Mouse (Mus musculus) CH12.LX (cell line): ENCODE measurements around the gene Dab1. TPM values are rescaled to one million over a fixed set of nuclear protein-coding genes. Genes with fewer than 3 reads are reported as not detected.

Experiments used
- DNase-seq: peaks from one replicate; pipeline ENCODE4 v3.0.0-alpha.2; 2013; ENCODE audit errors: extremely low read depth
- H3K27ac ChIP-seq: 2 replicates; pipeline ENCODE4 v1.5.1; 2012; ENCODE audit warnings: low read depth, mild to moderate bottlenecking, control low read depth, moderate library complexity; ENCODE audit not compliant: insufficient read depth
- H3K27me3 ChIP-seq: replicated peaks from 2 replicates; pipeline ENCODE3; 2012; ENCODE audit warnings: inconsistent platforms
- H3K36me3 ChIP-seq, 2 experiments: replicated peaks in 1 of 2; 2 replicates each; pipeline versions ENCODE3 to v1.6.1; 2012; ENCODE audit warnings: inconsistent platforms in 1 of 2, low read length in 1 of 2, mild to moderate bottlenecking in 1 of 2, mixed read lengths in 1 of 2, moderate library complexity in 1 of 2; ENCODE audit not compliant: control insufficient read depth in 1 of 2, insufficient read depth in 1 of 2
- H3K4me1 ChIP-seq, 2 experiments: 2 replicates each; pipeline ENCODE4 v1.6.1; 2012; ENCODE audit warnings: inconsistent platforms in 1 of 2, moderate library complexity in 1 of 2; ENCODE audit not compliant: insufficient read depth in 2 of 2, control insufficient read depth in 1 of 2
- H3K4me2 ChIP-seq: 2 replicates; pipeline ENCODE4 v1.6.1; 2012; ENCODE audit warnings: low read depth, mild to moderate bottlenecking, control low read depth; ENCODE audit not compliant: poor library complexity, insufficient read depth, severe bottlenecking
- H3K4me3 ChIP-seq, 3 experiments: fragments of 150-350 bp in 1 of 3; sonication (generic) in 1 of 3; replicated peaks in 1 of 3; 2 replicates each; pipeline versions ENCODE3 to v1.5.1; 2011 to 2012; ENCODE audit warnings: low read depth in 2 of 3, low read length in 2 of 3, mild to moderate bottlenecking in 2 of 3, moderate library complexity in 2 of 3, control low read depth in 1 of 3, improper control_type of control experiment in 1 of 3, inconsistent platforms in 1 of 3, mixed read lengths in 1 of 3; ENCODE audit not compliant: poor library complexity in 1 of 3
- H3K79me2 ChIP-seq: replicated peaks from 2 replicates; pipeline ENCODE4 v1.6.1; 2012; ENCODE audit warnings: mild to moderate bottlenecking, moderate library complexity; ENCODE audit not compliant: control insufficient read depth, poor library complexity, insufficient read depth, severe bottlenecking; ENCODE audit errors: extremely low read depth
- H3K9ac ChIP-seq: 2 replicates; pipeline ENCODE4 v1.6.1; 2012; ENCODE audit warnings: low read depth, mild to moderate bottlenecking, control low read depth, moderate library complexity; ENCODE audit not compliant: insufficient read depth
- H3K9me3 ChIP-seq: replicated peaks from 2 replicates; pipeline ENCODE3; 2012; ENCODE audit warnings: low read length, inconsistent platforms, mixed read lengths
- BHLHE40 ChIP-seq: IDR thresholded peaks from 2 replicates; pipeline ENCODE4 v1.6.1; 2011; ENCODE audit warnings: mild to moderate bottlenecking, low read depth, low read length, improper control_type of control experiment
- CHD1 ChIP-seq: IDR thresholded peaks from 2 replicates; pipeline ENCODE4 v1.6.1; 2012; ENCODE audit warnings: low read depth, low read length, improper control_type of control experiment, inconsistent platforms
- CHD2 ChIP-seq: IDR thresholded peaks from 2 replicates; pipeline ENCODE4 v1.6.1; 2011; ENCODE audit warnings: low read length, improper control_type of control experiment
- CTCF ChIP-seq, 2 experiments: IDR thresholded peaks in 1 of 2; conservative IDR thresholded peaks in 1 of 2; 2 replicates each; pipeline ENCODE4 v1.5.1; 2011 to 2012; ENCODE audit warnings: low read depth in 2 of 2, low read length in 2 of 2, improper control_type of control experiment in 1 of 2, inconsistent platforms in 1 of 2, mild to moderate bottlenecking in 1 of 2, moderate library complexity in 1 of 2
- E2F4 ChIP-seq: IDR thresholded peaks from 2 replicates; pipeline ENCODE4 v1.6.1; 2011; ENCODE audit warnings: low read depth, low read length, improper control_type of control experiment; ENCODE audit not compliant: insufficient replicate concordance
- ELF1 ChIP-seq: IDR thresholded peaks from 2 replicates; pipeline ENCODE4 v1.6.1; 2014; ENCODE audit warnings: low read depth, mild to moderate bottlenecking, inconsistent platforms, low read length, improper control_type of control experiment
- HCFC1 ChIP-seq: IDR thresholded peaks from 2 replicates; pipeline ENCODE4 v1.6.1; 2012; ENCODE audit warnings: low read depth, mild to moderate bottlenecking, inconsistent platforms, low read length, improper control_type of control experiment
- IRF4 ChIP-seq: IDR thresholded peaks from 2 replicates; pipeline ENCODE4 v1.6.1; 2014; ENCODE audit warnings: low read depth, mild to moderate bottlenecking, inconsistent platforms, low read length, improper control_type of control experiment
- JUND ChIP-seq: conservative IDR thresholded peaks from 2 replicates; pipeline ENCODE4 v1.6.1; 2011; ENCODE audit warnings: low read depth, low read length, improper control_type of control experiment
- MAFK ChIP-seq: IDR thresholded peaks from 2 replicates; pipeline ENCODE4 v1.6.1; 2011; ENCODE audit warnings: low read length, improper control_type of control experiment; ENCODE audit not compliant: insufficient replicate concordance
- MAX ChIP-seq: IDR thresholded peaks from 2 replicates; pipeline ENCODE4 v1.6.1; 2011; ENCODE audit warnings: low read length, improper control_type of control experiment
- MAZ ChIP-seq: IDR thresholded peaks from 2 replicates; pipeline ENCODE4 v1.6.1; 2012; ENCODE audit warnings: low read depth, mild to moderate bottlenecking, inconsistent platforms, low read length, improper control_type of control experiment, moderate library complexity
- MXI1 ChIP-seq: IDR thresholded peaks from 2 replicates; pipeline ENCODE4 v1.6.1; 2011; ENCODE audit warnings: mild to moderate bottlenecking, low read depth, low read length, improper control_type of control experiment
- NELFE ChIP-seq: IDR thresholded peaks from 2 replicates; pipeline ENCODE4 v1.6.1; 2011; ENCODE audit warnings: low read depth, low read length, improper control_type of control experiment
- NRF1 ChIP-seq: IDR thresholded peaks from 2 replicates; pipeline ENCODE4 v1.6.1; 2014; ENCODE audit warnings: low read depth, mild to moderate bottlenecking, inconsistent platforms, low read length, improper control_type of control experiment, moderate library complexity
- POLR2AphosphoS2 ChIP-seq: IDR thresholded peaks from 2 replicates; pipeline ENCODE4 v1.6.1; 2011; ENCODE audit warnings: low read depth, low read length, improper control_type of control experiment
- RAD21 ChIP-seq: IDR thresholded peaks from 2 replicates; pipeline ENCODE4 v1.6.1; 2011; ENCODE audit warnings: low read depth, mild to moderate bottlenecking, low read length, improper control_type of control experiment, moderate library complexity
- SIN3A ChIP-seq: IDR thresholded peaks from 2 replicates; pipeline ENCODE4 v1.6.1; 2012; ENCODE audit warnings: low read length, improper control_type of control experiment, inconsistent platforms
- TCF12 ChIP-seq: IDR thresholded peaks from 2 replicates; pipeline ENCODE4 v1.6.1; 2014; ENCODE audit warnings: low read depth, mild to moderate bottlenecking, inconsistent platforms, low read length, improper control_type of control experiment
- USF1 ChIP-seq: IDR thresholded peaks from 2 replicates; pipeline ENCODE4 v1.6.1; 2014; ENCODE audit warnings: low read depth, mild to moderate bottlenecking, inconsistent platforms, low read length, improper control_type of control experiment
- USF2 ChIP-seq: conservative IDR thresholded peaks from 2 replicates; pipeline ENCODE4 v1.6.1; 2011; ENCODE audit warnings: low read depth, low read length, improper control_type of control experiment
- ZC3H11A ChIP-seq: IDR thresholded peaks from 2 replicates; pipeline ENCODE4 v1.6.1; 2012; ENCODE audit warnings: low read depth, mild to moderate bottlenecking, inconsistent platforms, low read length, improper control_type of control experiment
- ZKSCAN1 ChIP-seq: IDR thresholded peaks from 2 replicates; pipeline ENCODE4 v1.6.1; 2012; ENCODE audit warnings: low read depth, inconsistent platforms, low read length, improper control_type of control experiment, borderline replicate concordance
- ZMIZ1 ChIP-seq: IDR thresholded peaks from 2 replicates; pipeline ENCODE4 v1.6.1; 2012; ENCODE audit warnings: low read depth, mild to moderate bottlenecking, inconsistent platforms, low read length, improper control_type of control experiment
- ZNF384 ChIP-seq: IDR thresholded peaks from 2 replicates; pipeline ENCODE4 v1.6.1; 2012; ENCODE audit warnings: low read depth, low read length, improper control_type of control experiment, inconsistent platforms
- dilution Hi-C: fragments of 300-500 bp; cut with MboI; formaldehyde crosslinking; loops from 2 replicates; pipeline ENCODE4 v1.14.3; 2020; ENCODE audit warnings: low sequenced_read_pairs; ENCODE audit not compliant: extremely low pct_unique_long_range_greater_than_20kb, extremely low pct_ligation_motif_present
- in situ Hi-C: fragments of 300-500 bp; cut with MboI; formaldehyde crosslinking; loops from 3 replicates; pipeline ENCODE4 v1.14.3; 2019; ENCODE audit warnings: low sequenced_read_pairs, low pct_ligation_motif_present, low pct_unique_long_range_greater_than_20kb, mixed read lengths
- polyA plus RNA-seq: library from polyadenylated mRNA; unstranded; fragments of >175 nt; gene quantifications from 2 replicates; pipeline ENCODE4 v1.2.1, GENCODE M21; 2012; ENCODE audit warnings: low read depth; ENCODE audit not compliant: insufficient read length
- total RNA-seq, 2 experiments: library from RNA; depleted of rRNA; stranded (reverse); fragments of 300-350 nt in 1 of 2; fragments of >200 nt in 1 of 2; gene quantifications; 2 replicates each; pipeline ENCODE4 v1.2.3; 2012 to 2014

Dab1 gene
- total and polyA plus RNA-seq, 3 experiments: not detected

DNA sequence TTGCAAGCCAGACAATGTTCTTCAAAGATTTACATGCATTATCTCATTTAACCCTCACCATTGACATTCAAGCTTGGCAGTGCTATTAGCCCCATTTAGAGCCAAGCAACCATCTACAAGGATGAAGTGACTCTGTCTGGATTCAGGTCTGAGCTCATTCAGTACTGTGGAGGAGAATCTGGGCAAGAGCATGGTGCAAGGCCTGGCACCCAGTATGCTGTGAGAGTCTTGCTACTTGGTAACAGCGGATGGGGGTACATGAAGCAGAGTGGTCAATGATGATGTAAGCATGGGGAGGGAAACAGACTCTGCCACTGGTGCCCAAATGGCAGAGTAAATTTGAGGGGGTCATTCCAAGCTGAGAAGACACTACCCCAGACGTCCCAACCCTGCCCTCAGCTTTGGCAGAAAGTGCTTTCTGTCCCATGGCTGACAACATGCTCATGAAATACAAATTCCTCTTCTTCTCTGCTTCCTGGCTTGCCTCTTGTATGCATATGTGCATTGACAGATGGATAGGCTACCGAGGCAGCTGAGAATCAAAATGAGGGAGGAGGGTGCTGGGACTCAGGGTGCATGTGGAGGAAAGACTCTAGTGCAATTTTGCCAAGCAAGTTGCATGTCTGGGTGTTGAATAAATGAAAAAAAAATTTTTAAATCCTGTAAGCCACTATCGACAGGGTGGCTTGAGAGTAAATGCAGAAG is 41.9 kb upstream of the Dab1 start:
- in situ Hi-C loops (no loop called here), dilution Hi-C loops (no loop called here)
- no peak overlapping the region for H3K9ac ChIP-seq
- H3K9me3 ChIP-seq: peaks cover 83% of the 10 kb centered on the region
- no peaks in the 10 kb centered on the region for H3K36me3 ChIP-seq
- no peaks in the 10 kb centered on the region for H3K27me3 ChIP-seq
- no peak overlapping the region for H3K27ac ChIP-seq
- H3K4me1 ChIP-seq: no peaks in the 10 kb centered on the region
- no peaks in the 10 kb centered on the region for H3K79me2 ChIP-seq
- no peak for DNase-seq
- TF ChIP-seq ZC3H11A (no peak), MXI1 (no peak), USF1 (no peak), USF2 (no peak), POLR2AphosphoS2 (no peak), MAFK (no peak), IRF4 (no peak), ELF1 (no peak), ZKSCAN1 (no peak), TCF12 (no peak), HCFC1 (no peak), E2F4 (no peak), CTCF (conservative IDR thresholded peaks at IDR 0.05 in 1 of 2, IDR thresholded peaks at IDR 0.05 in 1 of 2; ENCODE audit: low read depth in 2 of 2, low read length in 2 of 2) (no peak), JUND (no peak), MAZ (no peak), RAD21 (no peak), NRF1 (no peak)
- H3K4me2 ChIP-seq: no peak overlapping the region
- no peak overlapping the region for H3K4me3 ChIP-seq

DNA sequence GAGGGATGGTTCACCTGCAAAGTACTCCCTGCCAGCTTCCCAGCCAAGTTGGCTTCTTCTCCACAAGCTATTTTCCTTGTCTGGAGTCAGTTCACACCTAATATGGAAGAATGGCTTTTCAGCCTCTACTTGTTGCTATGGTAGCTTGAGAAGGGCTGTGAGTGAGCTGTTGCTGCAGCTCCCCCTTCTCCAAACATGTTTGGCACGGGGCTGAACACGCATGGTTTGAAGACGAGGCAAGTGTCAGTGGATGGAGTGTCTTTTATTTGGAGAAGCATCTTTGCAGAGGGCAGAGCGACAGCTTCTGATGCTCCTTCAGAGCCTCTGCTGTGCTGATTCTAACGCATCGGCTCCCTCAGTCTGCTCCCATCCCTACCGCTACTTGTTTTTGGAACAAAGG is 41.3 kb upstream of the Dab1 start:
- Histone ChIP-seq H3K4me3 (no peak overlapping the region), H3K4me2 (no peak overlapping the region), H3K27ac (no peak overlapping the region), H3K4me1 (no peaks in the 10 kb centered on the region), H3K9ac (no peak overlapping the region), H3K9me3 (peaks cover 81% of the 10 kb centered on the region), H3K36me3 (no peaks in the 10 kb centered on the region), H3K79me2 (no peaks in the 10 kb centered on the region), H3K27me3 (no peaks in the 10 kb centered on the region)
- in situ Hi-C loops: no loop called here
- no peak for DNase-seq
- dilution Hi-C loops: no loop called here
- TF ChIP-seq IRF4: no peak
- TF ChIP-seq MAZ: no peak
- TF ChIP-seq CHD2: no peak
- no peak for TF ChIP-seq SIN3A
- TF ChIP-seq CHD1: no peak
- no peak for TF ChIP-seq ZNF384
- no peak for TF ChIP-seq MAX
- no peak for TF ChIP-seq NELFE
- no peak for TF ChIP-seq BHLHE40
- TF ChIP-seq USF1: no peak
- TF ChIP-seq ZMIZ1: no peak
